Mouse (Mus musculus) megakaryocyte progenitor cell, adult 5-6 weeks (primary cell): ENCODE measurements around the gene Ccl26. TPM values are rescaled to one million over a fixed set of nuclear protein-coding genes. Genes with fewer than 3 reads are reported as not detected.
A peak's percentile ranks its signal among the peaks of the same experiment; 100 is the strongest.

Source experiments
- ATAC-seq: replicated peaks from 2 replicates; pipeline ENCODE4 v1.8.0; 2016; ENCODE audit warnings: mild to moderate bottlenecking, moderate TSS enrichment, inconsistent platforms; ENCODE audit not compliant: poor library complexity
- total RNA-seq, 2 experiments: library from RNA; stranded (forward) in 1 of 2; stranded (reverse) in 1 of 2; fragments of 157-497, 149-512 nt in 1 of 2; fragments of 200-1000 nt in 1 of 2; gene quantifications; 2 replicates each; pipeline versions ENCODE4 v1.2.3 to v1.2.4; 2015 to 2017

The Ccl26 gene
- total RNA-seq (2015) (not detected in 2 replicates), total RNA-seq (2017) (not detected in 2 replicates)

DNA sequence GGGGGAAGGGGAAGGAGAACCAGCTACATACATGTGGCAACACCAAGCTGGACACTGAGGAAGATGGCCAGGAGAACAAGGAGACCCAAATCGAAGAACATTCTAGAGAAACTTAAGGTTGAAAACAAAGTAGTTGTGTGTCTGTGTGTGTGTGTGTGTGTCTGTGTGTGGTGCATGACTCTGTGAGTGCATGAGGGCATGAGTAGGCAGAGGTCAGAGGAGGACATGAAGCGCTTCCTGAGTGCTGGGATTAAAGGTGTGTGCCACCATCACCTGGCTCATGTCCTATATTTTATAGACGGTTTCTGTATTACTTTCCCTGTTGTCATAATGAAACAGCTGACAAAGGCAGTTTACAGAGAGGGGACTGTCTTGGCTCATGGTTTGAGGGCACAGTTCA, at the start of gene Ccl26:
Gene Ccl26, minus strand, starts transcription at position 101 of the 400 bp plus-strand sequence.
- no peak for ATAC-seq

DNA sequence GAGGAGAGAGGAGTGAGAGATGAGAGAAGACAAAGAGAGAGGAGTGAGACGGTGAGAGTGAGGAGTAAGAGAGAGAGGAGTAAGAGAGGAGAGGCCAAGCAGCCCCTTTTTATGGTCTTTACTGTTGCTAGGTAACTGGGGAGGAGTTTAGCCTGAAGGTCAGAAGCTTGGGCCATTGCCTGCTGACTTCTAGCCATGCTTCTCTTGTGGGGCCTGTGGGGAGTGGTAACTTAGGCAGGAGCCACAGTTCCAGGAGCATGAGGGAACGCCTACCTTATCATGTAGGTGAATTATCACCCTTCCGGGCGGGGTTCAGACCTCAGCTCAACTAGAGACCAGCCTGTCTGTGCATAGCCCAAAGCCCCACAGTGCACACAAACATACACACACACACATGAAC, 46.4 kb upstream of the Ccl26 start:
- ATAC-seq: no peak

DNA sequence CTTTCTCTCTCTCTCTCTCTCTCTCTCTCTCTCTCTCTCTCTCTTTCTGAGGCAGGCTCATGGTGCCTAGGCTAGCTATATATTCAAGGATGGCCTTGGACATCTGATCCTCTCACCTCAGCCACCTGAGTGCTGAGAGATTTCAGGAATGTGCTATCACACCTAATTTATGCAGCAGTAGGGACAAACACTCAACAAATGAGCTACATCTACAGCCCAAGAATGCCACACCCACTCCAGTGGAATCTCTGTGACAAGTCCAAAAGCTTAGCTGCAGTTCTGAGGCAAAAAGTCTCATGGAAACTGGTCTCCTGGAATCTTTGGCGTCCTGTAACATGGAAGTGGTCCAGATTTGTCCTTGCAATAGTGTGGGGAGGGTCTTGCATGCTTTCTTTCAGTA, 44.2 kb upstream of the Ccl26 start:
- ATAC-seq: no peak

DNA sequence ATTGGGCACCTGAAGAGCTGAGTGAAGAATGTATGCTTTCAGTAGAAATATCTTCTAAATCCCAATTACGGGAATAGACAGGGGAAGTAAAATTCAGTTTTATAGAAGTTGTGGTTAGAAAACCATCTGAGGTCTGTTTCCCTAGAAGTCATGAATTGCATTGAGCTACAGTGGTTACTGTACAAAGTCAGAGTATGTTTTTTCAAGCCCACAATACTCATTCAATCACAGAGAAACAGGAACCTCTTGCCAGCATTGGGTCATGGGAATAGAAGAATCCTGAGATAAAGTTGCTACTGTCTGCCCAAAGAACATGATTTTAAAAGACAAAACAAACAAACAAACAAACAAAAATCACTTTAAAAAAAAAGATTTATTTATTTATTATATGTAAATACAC, 43.3 kb upstream of the Ccl26 start:
- ATAC-seq: peak; percentile 39; the same call in 1 of the 2 replicates

DNA sequence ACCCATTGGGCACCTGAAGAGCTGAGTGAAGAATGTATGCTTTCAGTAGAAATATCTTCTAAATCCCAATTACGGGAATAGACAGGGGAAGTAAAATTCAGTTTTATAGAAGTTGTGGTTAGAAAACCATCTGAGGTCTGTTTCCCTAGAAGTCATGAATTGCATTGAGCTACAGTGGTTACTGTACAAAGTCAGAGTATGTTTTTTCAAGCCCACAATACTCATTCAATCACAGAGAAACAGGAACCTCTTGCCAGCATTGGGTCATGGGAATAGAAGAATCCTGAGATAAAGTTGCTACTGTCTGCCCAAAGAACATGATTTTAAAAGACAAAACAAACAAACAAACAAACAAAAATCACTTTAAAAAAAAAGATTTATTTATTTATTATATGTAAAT, 41.3 kb upstream of the Ccl26 start:
- peak; percentile 23; the same call in 1 of the 2 replicates for ATAC-seq

DNA sequence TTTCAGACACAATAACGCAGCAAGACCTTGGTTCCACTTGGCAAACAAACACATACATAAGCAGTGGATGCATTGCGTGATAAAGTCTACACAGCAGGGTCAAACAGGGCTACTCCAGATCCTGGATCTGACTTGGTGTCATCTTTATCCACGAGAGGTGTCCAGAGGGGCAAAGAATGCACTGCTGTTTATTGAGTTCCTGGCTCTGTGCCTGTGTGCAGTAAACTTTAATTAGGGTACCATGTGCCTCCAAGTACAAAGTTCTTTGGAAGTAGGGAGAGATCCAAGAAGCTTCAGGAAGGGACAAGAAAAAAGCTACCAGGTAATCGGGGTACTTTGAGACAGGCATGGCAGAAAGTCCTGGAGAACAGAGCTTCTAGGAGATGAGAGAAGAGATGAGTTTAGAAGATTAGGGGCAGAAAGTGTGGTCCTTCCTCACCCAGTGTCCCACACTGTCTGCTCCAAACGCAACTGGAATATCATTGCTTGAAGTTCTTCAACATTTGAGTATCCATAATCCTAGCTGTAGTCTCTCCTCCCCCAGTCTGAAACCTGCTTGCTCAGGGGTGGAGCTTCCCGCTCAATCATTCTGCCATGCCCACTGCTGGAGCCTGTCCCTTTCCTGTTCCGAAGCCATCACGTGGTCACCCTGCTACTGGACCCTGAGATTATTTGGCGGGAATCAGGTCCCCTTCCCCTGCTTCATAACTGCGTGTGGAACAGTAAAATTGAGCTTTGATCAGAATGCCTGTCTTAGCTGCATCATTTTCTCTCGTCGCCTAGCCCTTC, 26.8 kb upstream of the Ccl26 start:
- ATAC-seq: no peak

DNA sequence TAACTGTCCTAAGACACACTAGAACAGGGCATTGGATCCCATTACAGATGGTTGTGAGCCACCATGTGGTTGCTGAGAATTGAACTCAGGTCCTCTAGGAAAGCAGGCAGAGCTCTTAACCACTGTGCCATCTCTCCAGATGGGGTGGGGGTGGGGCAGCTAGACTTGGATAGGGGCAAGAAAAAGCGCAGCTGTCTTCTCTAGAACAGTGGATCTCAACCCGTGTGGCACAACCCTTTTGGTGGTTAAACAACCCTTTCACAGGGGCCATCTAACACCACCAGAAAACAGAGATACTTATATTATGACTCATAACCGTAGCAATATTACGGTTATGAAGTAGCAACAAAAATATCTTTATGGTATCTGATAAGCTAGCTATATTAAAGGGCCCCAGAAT, 24.4 kb upstream of the Ccl26 start:
- no peak for ATAC-seq

DNA sequence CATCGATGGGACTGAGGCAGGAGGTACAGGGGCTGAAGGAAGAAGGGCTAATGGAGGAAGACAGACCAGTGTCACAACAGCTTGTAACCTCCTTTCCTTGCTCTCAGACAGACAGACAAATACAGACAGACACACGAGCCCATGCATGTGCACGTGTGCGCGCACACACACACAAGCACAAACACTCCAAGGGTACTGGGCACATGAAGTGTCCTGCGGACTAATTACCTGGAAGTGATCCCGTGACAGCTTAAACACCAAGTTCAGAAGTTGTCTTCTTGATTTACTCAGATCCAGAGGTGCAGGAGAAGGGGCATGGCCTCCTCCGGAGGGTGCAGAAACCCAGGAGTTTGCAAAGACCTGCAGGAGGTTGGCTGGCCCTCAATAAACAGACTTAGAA, 22.3 kb upstream of the Ccl26 start:
- no peak for ATAC-seq

DNA sequence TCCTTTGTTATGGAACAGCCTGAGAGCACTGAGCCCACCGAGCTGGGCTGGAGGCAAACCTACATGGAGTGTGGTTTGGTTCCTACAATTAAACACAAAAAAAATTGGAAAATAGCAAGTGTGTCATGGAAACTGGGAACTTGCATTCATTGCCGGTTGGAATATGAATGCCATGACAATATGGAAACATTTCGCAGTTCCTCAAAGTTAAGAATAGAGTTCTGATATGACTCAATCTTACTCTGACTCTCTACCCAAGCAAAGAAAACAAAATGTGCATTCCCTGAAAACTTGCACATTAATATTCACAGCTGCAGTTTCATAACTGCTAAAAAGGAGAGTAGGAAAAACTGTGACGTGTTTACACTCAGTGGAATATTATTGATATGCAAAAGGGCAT, 19.0 kb upstream of the Ccl26 start:
- ATAC-seq: peak; percentile 20; the same call in 1 of the 2 replicates

DNA sequence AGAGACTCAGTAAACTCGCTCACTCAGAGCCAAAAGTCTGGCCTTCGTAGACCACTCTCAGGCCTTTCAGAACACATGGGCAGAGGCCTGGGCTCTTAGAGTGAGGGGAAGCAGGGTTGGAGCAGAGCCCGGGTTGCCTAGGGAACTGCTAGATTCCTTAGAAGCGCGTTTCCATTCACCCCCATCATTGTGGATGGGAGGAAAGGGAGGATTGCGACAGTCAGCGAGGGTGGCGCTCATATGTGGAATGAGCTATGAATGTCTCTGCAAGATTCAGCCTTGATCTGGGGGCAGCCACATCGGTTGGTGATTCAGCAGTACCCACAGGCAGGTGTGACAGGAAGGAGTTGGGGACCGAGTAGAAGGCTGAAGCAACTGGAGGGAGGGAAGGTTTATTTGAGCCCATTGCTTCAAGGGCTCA, 16.0 kb upstream of the Ccl26 start:
- no peak for ATAC-seq

DNA sequence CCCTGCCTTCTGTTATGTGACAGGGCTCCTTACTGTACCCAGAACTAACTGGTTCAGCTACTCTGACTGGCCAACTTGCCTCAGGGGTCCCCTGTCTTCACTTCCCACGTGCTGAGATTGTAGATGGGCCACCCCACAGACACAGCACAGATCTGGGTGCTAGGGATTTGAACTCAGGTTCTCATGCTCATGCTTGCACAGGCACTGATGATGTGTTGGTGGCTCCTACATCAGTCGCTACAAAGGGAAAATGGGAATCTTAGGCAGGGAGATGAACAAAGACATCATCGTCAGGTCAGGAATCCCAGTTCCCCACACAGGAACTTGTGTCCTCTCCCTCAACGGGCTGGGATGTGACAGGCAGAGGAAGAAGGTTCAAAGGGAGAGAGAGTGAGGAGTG, 12.7 kb upstream of the Ccl26 start:
- ATAC-seq: no peak

DNA sequence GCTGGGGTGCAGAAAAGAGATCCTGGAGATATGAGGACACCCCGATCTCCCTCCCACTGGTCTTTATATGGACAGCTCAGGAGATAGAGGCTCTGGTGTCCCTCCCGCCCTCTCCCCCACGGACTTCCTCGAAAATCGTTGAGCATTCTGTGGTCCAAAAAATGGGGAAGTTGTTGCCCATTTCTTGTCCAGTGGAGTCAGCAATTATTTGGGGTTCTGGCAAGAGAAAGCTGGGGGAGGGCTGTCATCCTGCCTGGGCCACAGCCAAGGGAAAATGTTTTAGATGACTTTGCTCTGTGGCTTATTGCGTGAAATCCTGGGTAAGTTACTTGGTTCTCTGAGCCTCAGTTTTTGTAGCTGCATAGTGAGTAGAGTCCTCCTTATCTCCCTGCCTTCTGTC, 9.6 kb upstream of the Ccl26 start, which contains the start of gene Ccl24:
Gene Ccl24, minus strand, starts transcription at position 44 of the 400 bp plus-strand sequence.
- ATAC-seq: peak; percentile 71

DNA sequence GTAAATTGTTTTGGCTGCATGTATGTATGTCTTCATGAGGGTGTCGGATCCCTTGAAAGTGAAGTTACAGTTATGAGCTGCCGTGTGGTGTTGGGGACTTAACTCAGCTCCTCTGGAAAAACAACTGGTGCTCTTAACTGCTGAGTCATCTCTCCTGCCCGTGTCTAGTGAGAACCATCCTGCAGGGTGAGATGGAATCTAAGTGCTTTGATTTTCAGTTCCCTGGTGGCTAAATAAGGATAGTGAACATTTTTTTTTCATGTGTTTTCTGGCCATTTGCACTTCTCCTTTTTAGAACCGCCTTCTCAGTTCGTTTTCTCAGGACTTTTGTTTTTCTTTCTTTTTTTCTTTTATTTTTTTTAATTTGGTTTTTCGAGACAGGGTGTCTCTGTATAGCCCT, 5.3 kb upstream of the Ccl26 start:
- peak; percentile 49 for ATAC-seq

DNA sequence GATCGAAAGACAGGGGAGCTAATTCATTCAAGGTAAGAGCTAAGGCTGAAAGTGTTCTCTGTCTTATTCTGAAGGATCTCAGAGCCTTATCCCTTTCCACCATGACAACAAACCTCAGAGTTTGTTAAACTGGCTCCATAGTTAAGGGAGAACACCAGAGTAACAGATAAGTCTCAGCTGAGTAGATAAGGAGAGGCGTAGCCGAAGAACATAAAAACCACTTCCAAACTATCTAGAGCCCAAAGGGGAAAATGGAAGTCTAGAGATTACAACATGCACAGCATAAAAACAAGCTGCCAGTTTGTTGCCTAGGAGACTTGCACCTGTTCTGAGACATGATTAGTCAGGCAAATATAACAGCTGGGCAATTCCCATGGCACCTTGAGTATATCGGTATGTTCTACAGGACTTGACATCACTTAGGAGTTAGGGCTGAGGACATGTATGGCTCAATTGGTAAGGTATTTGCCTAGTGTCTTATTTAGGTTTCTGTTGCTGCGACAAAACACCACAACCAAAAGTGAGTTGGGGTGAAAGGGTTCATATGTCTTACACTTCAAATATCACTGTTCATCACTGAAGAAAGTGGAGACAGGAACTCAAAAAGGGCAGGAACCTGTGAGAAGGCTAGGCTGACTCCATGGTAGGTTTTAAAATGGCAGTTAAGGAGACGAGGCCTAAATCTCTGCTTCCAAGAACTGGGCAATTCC, 4.3 kb upstream of the Ccl26 start:
- ATAC-seq: peak; percentile 45

DNA sequence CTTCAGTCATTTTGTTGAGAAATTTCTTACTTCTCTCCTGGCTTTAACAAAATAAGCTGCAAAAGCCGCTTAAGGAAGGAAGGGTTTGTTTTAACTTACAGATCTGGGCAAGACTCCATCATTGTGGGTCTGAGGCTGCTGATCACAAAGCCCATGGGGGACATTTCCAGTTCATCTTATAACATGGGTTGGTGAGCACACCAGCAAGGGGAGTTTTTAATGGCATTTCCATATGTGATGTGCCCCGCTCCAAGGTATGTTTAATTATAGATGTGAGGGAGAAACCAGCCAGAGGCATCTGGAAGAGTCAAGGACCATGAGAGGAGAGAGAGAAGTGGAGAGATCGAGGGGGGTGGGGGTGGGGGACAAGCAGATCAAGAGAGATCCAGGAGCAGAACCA, 5.7 kb downstream of the Ccl26 start:
- no peak for ATAC-seq

DNA sequence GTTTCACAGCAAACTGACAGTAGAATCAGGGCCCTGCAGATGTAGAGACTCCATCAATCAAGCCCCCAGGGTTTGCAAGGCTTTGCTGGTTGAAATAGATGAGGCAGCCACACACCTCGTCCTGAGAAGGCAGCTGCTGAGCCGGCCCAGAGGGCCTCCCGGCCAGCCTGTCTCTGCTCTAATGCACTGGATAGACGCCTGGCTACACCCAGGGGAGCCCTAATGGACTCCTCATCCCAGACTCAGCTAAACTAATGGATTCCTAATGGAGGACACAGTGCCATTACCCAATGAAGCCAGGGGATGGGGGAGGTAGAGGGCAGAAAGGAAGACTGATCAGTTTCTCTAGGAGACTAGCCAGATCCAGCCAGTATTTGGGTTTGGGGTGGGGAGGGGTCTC, 6.3 kb downstream of the Ccl26 start:
- ATAC-seq: no peak

DNA sequence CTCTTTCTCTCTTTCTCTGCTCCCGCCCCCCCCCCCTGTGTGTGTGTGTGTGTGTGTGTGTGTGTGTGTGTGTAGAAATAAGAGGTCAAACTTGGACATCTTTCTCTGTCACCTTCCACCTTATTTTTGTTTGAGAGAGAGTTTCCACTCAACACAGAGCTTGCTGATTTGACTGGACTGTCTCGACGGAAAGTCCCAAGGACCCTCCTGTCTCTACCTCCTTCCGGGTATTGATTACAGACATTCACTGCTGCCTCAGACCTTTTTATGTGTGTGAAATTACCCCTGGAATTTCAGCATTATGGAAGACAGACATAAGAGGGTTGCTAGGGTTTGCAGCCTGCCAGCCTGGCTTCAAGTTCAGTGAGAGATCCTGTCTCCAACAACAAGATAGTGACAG, 7.1 kb downstream of the Ccl26 start:
- ATAC-seq: no peak

DNA sequence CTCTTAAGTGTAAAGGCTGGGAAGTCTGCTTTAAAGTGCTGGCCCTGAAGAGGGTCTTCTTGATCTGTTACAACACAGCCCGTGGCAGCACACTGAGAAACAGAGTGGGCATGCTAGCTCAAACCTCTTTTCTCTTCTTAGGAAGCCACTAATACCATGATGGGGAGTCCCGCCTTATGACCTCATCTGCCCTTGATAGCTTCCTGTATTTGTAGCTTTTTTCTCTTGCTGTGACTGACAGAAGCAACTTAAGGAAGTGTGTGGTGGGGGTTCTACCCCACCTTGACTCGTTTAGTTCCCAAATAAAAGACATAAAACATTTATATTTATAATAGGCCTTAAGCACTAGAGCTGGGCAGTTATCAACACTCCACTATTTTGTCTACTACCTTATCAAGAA, 11.8 kb downstream of the Ccl26 start:
- no peak; the same call in 1 of the 2 replicates for ATAC-seq

DNA sequence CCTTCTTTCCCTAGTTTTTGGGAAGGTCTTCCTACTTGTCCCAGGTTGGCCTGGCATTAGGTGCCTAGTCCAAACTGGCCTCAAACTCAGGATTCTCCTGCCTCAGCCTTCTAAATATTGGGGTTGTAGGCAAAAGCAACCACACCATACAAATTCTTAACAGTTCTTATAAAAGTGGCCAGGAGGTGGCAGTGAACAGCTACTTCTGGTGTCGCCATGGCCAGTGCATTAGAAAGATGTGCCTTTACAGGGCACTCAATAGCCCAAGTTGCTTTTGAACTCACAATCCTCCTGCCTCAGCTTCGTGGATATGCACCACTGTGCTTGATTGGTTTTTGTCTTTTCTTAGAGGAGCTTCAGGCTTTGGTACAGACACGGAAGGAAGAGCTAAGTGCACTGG, 12.5 kb downstream of the Ccl26 start:
- peak; percentile 79 for ATAC-seq

DNA sequence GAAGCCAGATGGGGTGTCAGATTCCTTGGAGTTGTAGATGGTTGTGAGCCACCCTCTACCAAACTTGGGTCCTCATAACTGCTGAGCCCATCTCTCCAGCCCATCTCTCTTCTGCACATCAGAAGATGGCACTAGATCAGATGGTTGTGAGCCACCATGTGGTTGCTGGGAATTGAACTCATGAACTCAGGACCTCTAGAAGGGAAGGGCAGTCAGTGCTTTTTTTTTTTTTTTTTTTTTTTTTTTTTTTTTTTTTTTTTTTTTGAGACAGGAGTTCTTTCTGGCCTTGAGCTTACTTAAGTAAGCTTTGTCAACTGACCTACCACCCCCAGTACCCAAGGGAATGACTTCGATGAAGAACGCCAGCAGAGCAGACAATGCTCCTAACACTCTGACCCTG, 15.4 kb downstream of the Ccl26 start:
- no peak for ATAC-seq

DNA sequence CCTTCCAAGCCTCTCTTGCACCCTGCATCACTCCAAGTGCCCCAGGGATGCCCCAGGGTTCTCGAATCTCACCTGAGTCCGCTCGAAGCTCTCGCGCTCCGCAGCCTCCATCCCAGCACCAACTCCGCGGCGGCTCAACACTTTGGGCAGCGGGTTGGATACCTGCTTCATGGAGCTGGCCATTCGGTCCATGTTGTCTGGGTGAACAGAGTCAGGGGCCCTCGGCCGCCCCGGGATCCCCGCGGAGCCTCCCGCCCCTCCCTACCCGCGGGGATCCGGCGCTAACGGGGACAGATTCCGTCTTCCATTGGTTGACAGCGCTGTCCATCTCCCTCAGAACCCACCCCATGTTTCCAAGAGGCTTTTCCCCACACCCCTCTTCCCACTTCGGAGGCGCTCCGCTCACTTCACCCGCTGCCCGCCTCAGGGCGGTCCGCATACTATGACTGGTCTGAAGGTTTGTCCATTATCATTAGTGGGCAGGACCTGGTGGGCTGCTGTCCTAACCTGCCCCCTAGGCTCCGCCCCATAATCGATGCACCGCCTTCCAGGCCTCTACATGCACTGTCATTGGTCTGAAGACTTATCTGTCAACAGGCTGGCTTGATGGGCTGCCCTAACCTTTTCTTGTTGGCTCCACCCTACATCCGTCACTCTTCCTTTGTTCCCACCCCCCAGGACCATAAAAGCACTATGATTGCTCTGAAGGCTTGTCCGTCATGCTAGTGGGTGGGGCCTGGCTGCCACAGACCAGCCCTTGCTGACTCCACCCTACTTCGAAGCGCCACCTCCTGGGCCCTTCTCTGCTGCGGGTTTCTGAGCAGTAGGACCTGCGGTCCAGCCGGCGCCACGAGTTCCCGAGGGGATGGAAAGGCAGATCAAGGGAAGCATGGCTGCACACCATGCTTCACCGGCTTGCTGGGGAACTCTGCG, 18.2 kb downstream of the Ccl26 start, which contains the start of gene Hip1:
Gene Hip1, minus strand, starts transcription at position 256 of the 933 bp plus-strand sequence.
- peak; percentile 97 for ATAC-seq
